Mouse (Mus musculus) liver, postnatal 0 days (tissue): ENCODE data around the gene Xiap.

Source experiments
- CTCF ChIP-seq: sonication (generic); IDR thresholded peaks from 2 replicates; pipeline ENCODE4 v1.5.1; 2016; ENCODE audit warnings: antibody characterized with exemption, low read depth
- EP300 ChIP-seq: IDR thresholded peaks from 2 replicates; pipeline ENCODE4 v1.6.1; 2016; ENCODE audit warnings: antibody characterized with exemption, low read depth, mild to moderate bottlenecking

- TF ChIP-seq CTCF = no peak
- no peak for TF ChIP-seq EP300
Measured at GRCm38 (mm10) chrX:42124963-42125697, 65.7 kb downstream of the Xiap start.
